Mouse (Mus musculus) bone marrow macrophage, adult 2 months (primary cell): ENCODE data around the gene Adap1. TPM values are rescaled to one million over a fixed set of nuclear protein-coding genes. Genes with fewer than 3 reads are reported as not detected.
A peak's percentile ranks its signal among the peaks of the same experiment; 100 is the strongest.

Experiments used
- H3K27ac ChIP-seq: 2 replicates; pipeline ENCODE4 v1.5.1; 2012; ENCODE audit warnings: low read depth, low read length; ENCODE audit not compliant: insufficient read depth
- H3K4me1 ChIP-seq: 2 replicates; pipeline ENCODE4 v1.6.1; 2012; ENCODE audit warnings: low read length; ENCODE audit not compliant: control insufficient read depth, insufficient read depth
- H3K4me3 ChIP-seq: 2 replicates; pipeline ENCODE4 v1.5.1; 2012; ENCODE audit warnings: mild to moderate bottlenecking, low read length, moderate library complexity; ENCODE audit not compliant: insufficient read depth
- CTCF ChIP-seq: IDR thresholded peaks from 2 replicates; pipeline ENCODE4 v1.5.1; 2012; ENCODE audit warnings: low read depth, mild to moderate bottlenecking, low read length, moderate library complexity
- POLR2A ChIP-seq: IDR thresholded peaks from 2 replicates; pipeline ENCODE4 v1.6.1; 2012; ENCODE audit warnings: mild to moderate bottlenecking, low read depth, low read length, borderline replicate concordance
- polyA plus RNA-seq: library from polyadenylated mRNA; stranded (reverse); fragments of >200 nt; gene quantifications from 2 replicates; pipeline ENCODE4 v1.2.4, GENCODE M21; 2012; ENCODE audit not compliant: missing spikeins, insufficient read depth, insufficient read length

Adap1 gene
- polyA plus RNA-seq, 1 experiment: 77.1 TPM

DNA sequence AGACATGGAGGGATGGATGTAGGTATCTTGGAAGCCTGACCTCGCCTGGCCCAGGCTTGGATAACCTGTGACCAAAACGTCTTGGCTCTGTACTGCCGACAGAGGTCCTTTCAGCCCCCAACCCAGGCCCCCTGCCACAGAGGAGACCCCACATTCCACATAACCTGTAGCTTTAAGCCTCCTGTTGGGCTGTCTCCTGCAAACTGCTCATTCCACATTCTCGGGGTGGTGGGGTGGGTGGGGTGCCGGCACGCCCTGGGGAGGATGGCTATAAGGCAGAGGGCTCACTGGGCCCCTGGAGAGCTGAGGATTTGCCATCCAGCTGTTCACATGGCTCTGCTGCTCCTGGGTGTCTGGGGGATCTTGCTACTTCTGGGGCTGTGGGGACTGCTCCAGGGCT lies 26.9 kb upstream of the Adap1 start, which contains the start of gene Cyp2w1:
Cyp2w1 (plus strand) TSS at position 301 of the 400 bp plus-strand sequence.
- Histone ChIP-seq H3K27ac (no peak within 1 kb of the TSS), H3K4me3 (no peak within 1 kb of the TSS), H3K4me1 (peaks cover 9% of the 10 kb centered on the region)
- TF ChIP-seq CTCF (no peak), POLR2A (no peak)

GRCm38 (mm10) chr5:139351628-139352027 lies 26.2 kb upstream of the Adap1 start:
- no peak overlapping the region for H3K27ac ChIP-seq
- no peak overlapping the region for H3K4me3 ChIP-seq
- no peak for TF ChIP-seq POLR2A
- no peak for TF ChIP-seq CTCF
- peaks cover 9% of the 10 kb centered on the region for H3K4me1 ChIP-seq

- Histone ChIP-seq H3K4me1 (peaks cover 9% of the 10 kb centered on the region), H3K27ac (no peak within 1 kb of the TSS)
These were observed 25.7 kb upstream of the Adap1 start, which contains the start of gene Cox19 for GRCm38 (mm10) chr5:139351134-139351533. Gene Cox19, minus strand, starts transcription at chr5:139351418.

GRCm38 (mm10) chr5:139349713-139350112 lies 24.3 kb upstream of the Adap1 start:
- TF ChIP-seq CTCF: no peak
- TF ChIP-seq POLR2A: no peak
- H3K4me3 ChIP-seq: no peak overlapping the region
- no peak overlapping the region for H3K27ac ChIP-seq
- peaks cover 16% of the 10 kb centered on the region for H3K4me1 ChIP-seq

More at GRCm38 (mm10) chr5:139351134-139351533, 25.7 kb upstream of the Adap1 start, which contains the start of gene Cox19:
- TF ChIP-seq POLR2A (no peak), CTCF (no peak)
- no peak within 1 kb of the TSS for H3K4me3 ChIP-seq

- Histone ChIP-seq H3K27ac (no peak overlapping the region), H3K4me1 (peaks cover 23% of the 10 kb centered on the region)
- TF ChIP-seq POLR2A: no peak
These were observed 21.8 kb upstream of the Adap1 start for GRCm38 (mm10) chr5:139347225-139347624.

DNA sequence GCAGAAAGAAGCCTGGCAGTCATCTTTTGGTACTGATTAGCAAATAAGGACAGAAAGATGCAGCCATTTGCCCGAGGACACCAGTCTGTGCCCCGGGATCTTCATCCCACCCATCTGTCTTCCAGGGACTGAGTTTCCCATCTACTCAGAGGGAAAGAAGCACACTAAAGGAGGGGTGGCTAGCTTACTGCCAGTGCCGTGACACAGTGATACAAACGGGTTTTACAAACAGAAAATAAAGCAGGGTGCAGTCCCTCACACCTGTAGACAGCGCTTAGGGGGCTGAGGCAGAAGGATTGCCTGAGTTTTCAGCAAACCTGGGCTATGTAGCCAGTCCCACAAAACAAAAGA lies 19.9 kb upstream of the Adap1 start:
- Histone ChIP-seq H3K4me1 (peaks cover 14% of the 10 kb centered on the region), H3K4me3 (0 out of 2 replicates have a peak overlapping the region, but pooled peaks have one; percentile 9), H3K27ac (no peak overlapping the region)
- TF ChIP-seq CTCF: no peak
- no peak for TF ChIP-seq POLR2A

More at GRCm38 (mm10) chr5:139347225-139347624, 21.8 kb upstream of the Adap1 start:
- H3K4me3 ChIP-seq: no peak overlapping the region

DNA sequence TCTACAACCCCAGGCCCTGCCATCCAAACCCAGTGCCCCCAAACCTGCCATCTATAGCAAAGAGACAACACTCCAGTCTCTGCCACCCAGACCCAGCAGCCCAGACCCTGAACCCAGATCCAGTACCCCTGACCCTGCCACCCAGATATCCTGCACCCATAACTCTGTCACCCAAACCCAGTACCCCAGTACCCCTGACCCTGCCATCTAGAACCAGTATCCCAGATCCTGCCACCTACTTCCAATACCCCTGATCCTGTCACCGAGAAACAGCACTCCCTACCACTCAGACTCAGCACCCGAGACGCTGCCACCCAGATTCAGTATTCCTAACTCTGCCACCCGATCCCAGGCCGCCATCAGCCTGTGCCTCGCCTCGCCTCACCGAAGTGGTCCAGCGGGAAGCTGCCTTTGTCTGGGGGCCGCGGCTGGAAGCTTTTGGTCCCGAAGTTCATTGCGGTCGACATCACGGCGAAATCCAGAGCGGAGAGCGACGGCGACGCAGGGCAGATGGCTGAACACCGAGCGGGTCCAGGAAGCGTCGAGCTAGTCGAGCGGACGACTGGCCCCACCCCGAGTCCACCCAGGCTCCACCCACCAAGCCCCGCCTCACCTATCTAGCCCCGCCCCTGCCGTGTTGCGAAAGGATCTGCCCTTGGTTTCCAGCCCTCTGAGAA lies 19.4 kb upstream of the Adap1 start:
- H3K4me1 ChIP-seq: peaks cover 14% of the 10 kb centered on the region
- H3K27ac ChIP-seq: peak overlapping the region; percentile 41
- TF ChIP-seq CTCF: no peak
- no peak for TF ChIP-seq POLR2A
- H3K4me3 ChIP-seq: peak overlapping the region; percentile 88

GRCm38 (mm10) chr5:139344021-139344686 lies 18.7 kb upstream of the Adap1 start:
- Histone ChIP-seq H3K27ac (peak overlapping the region; percentile 41), H3K4me3 (peak overlapping the region; percentile 88), H3K4me1 (peaks cover 14% of the 10 kb centered on the region)
- TF ChIP-seq POLR2A (no peak), CTCF (peak; percentile 59)

- no peak overlapping the region for H3K27ac ChIP-seq
- no peak overlapping the region for H3K4me3 ChIP-seq
- H3K4me1 ChIP-seq: peaks cover 19% of the 10 kb centered on the region
- TF ChIP-seq POLR2A (no peak), CTCF (no peak)
These were observed 13.5 kb upstream of the Adap1 start for GRCm38 (mm10) chr5:139338891-139339290.

GRCm38 (mm10) chr5:139338403-139338802 lies 13.0 kb upstream of the Adap1 start:
- H3K27ac ChIP-seq: no peak overlapping the region
- peaks cover 19% of the 10 kb centered on the region for H3K4me1 ChIP-seq
- H3K4me3 ChIP-seq: no peak overlapping the region
- TF ChIP-seq CTCF: no peak
- no peak for TF ChIP-seq POLR2A
